Mouse (Mus musculus) neural tube, embryonic 11.5 days (tissue): ENCODE data around the gene Srebf1. TPM values are rescaled to one million over a fixed set of nuclear protein-coding genes. Genes with fewer than 3 reads are reported as not detected.
A peak's percentile ranks its signal among the peaks of the same experiment; 100 is the strongest.

Experiments used
- ATAC-seq: fragments of 200-750 bp; cut with Nextera tagmentation; 2 replicates; pipeline ENCODE4 v1.8.0; 2017; ENCODE audit warnings: moderate number of reproducible peaks, mild to moderate bottlenecking, moderate TSS enrichment, moderate library complexity; ENCODE audit not compliant: insufficient read depth, low FRiP score, low TSS enrichment
- DNase-seq: peaks from one replicate; pipeline ENCODE4 v3.0.0-alpha.2; 2015; ENCODE audit warnings: low spot score
- H3K27ac ChIP-seq: fragments of 300-500 bp; sonication (generic); 2 replicates; pipeline ENCODE4 v1.5.1; 2014; ENCODE audit warnings: low read depth, mild to moderate bottlenecking, low read length
- H3K27me3 ChIP-seq: fragments of 300-500 bp; sonication (generic); 2 replicates; pipeline ENCODE4 v1.6.1; 2014; ENCODE audit warnings: mild to moderate bottlenecking, low read length, mixed read lengths; ENCODE audit not compliant: control insufficient read depth, insufficient read depth
- H3K36me3 ChIP-seq: fragments of 300-500 bp; sonication (generic); 2 replicates; pipeline ENCODE4 v1.6.1; 2014; ENCODE audit warnings: mild to moderate bottlenecking, low read length, moderate library complexity, mixed read lengths; ENCODE audit not compliant: control insufficient read depth, insufficient read depth
- H3K4me1 ChIP-seq: fragments of 300-500 bp; sonication (generic); 2 replicates; pipeline ENCODE4 v1.6.1; 2014; ENCODE audit warnings: low read length, mixed read lengths; ENCODE audit not compliant: control insufficient read depth, insufficient read depth
- H3K4me2 ChIP-seq: fragments of 300-500 bp; sonication (generic); 2 replicates; pipeline ENCODE4 v1.6.1; 2014; ENCODE audit warnings: low read depth, mild to moderate bottlenecking, moderate library complexity
- H3K4me3 ChIP-seq: fragments of 300-500 bp; sonication (generic); 2 replicates; pipeline ENCODE4 v1.5.1; 2014; ENCODE audit warnings: low read depth, low read length
- H3K9ac ChIP-seq: fragments of 300-500 bp; sonication (generic); 2 replicates; pipeline ENCODE4 v1.6.1; 2014; ENCODE audit warnings: mild to moderate bottlenecking, low read length
- H3K9me3 ChIP-seq: fragments of 300-500 bp; sonication (generic); 2 replicates; pipeline ENCODE4 v1.6.1; 2016; ENCODE audit warnings: low read length; ENCODE audit not compliant: control insufficient read depth
- WGBS: fragments of 180-500 bp; shearing (Covaris S2); extraction: QIAGEN DNeasy Blood & Tissue Kit; methylation state at CpG from one replicate; pipeline ENCODE4 v1.1.7; 2014; 5-methylcytosine and 5-hydroxymethylcytosine counted together
- polyA plus RNA-seq: library from polyadenylated mRNA; unstranded; fragments of >200 nt; fragmentation: Nextera tagmentation; extraction: Ambion mirVana; gene quantifications from 2 replicates; pipeline ENCODE4 v1.2.1, GENCODE M21; 2014

Srebf1 gene
- polyA plus RNA-seq, 1 experiment from 2014 or later = 54.7 TPM

DNA sequence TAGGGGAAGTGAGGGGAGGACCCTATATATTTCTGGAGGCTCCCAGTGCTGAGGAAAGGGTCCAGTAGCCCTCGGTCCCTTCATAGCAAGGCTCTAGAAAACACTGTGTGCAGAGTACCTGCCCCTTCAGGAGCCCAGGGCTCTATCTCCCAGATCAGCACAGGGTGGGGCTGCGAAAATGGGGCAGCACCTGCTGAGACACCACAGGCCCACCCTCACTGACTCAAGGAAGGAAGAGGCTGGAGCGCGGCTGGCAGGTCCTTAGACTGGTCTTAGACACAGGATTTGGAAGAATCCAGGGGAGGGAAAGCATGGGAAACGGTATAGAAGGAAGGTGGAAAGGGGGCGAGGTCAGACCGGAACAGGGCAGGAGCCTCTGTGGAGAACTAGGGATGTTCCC lies 8.1 kb upstream of the Srebf1 start:
- H3K27ac ChIP-seq = no peak overlapping the region
- WGBS = 84% methylated on average over 7 of the region's 7 CpGs
- H3K4me2 ChIP-seq = no peak overlapping the region
- ATAC-seq = no peak
- H3K9ac ChIP-seq = no peak overlapping the region
- no peak for DNase-seq
- H3K36me3 ChIP-seq = no peaks in the 10 kb centered on the region; the same call in 1 of the 2 replicates
- H3K9me3 ChIP-seq = no peaks in the 10 kb centered on the region
- H3K4me1 ChIP-seq = peaks cover 3% of the 10 kb centered on the region; the same call in 1 of the 2 replicates
- H3K27me3 ChIP-seq = no peaks in the 10 kb centered on the region
- no peak overlapping the region for H3K4me3 ChIP-seq

DNA sequence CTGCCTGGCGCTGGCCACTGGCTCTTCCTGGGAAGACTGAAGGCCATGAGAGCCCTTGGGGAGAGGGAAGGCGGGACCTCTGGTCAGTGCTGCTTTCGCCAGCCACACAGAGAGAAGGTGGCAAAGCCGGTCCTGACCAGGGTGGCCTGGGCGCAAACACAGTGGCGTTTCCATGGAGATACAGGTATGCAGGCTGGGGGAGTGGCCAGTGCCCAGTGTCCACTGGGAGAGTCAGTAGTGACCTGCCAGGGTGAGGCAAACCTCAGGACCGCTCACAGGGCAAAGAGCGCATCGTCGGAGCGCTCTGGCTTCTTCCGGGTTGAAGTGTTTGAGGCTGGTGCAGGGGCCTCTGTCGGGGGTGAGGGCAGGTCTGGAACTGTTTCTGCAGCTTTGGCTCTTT lies 7.4 kb upstream of the Srebf1 start:
- H3K4me3 ChIP-seq = no peak overlapping the region
- H3K27ac ChIP-seq = no peak overlapping the region
- WGBS = 76% methylated on average over 13 of the region's 13 CpGs
- H3K36me3 ChIP-seq = no peaks in the 10 kb centered on the region; the same call in 1 of the 2 replicates
- H3K27me3 ChIP-seq = no peaks in the 10 kb centered on the region
- peaks cover 3% of the 10 kb centered on the region; the same call in 1 of the 2 replicates for H3K4me1 ChIP-seq
- no peak overlapping the region for H3K4me2 ChIP-seq
- DNase-seq = no peak
- ATAC-seq = no peak
- H3K9ac ChIP-seq = no peak overlapping the region
- H3K9me3 ChIP-seq = no peaks in the 10 kb centered on the region

- Histone ChIP-seq H3K27me3 (no peaks in the 10 kb centered on the region), H3K27ac (no peak overlapping the region), H3K4me2 (no peak overlapping the region), H3K4me3 (no peak overlapping the region), H3K9ac (no peak overlapping the region), H3K9me3 (no peaks in the 10 kb centered on the region), H3K4me1 (peaks cover 3% of the 10 kb centered on the region; the same call in 1 of the 2 replicates), H3K36me3 (no peaks in the 10 kb centered on the region; the same call in 1 of the 2 replicates)
- DNase-seq = no peak
- WGBS = 69% methylated on average over 3 of the region's 3 CpGs
- ATAC-seq = no peak
Observed at GRCm38 (mm10) chr11:60228525-60228924, 6.1 kb upstream of the Srebf1 start.

DNA sequence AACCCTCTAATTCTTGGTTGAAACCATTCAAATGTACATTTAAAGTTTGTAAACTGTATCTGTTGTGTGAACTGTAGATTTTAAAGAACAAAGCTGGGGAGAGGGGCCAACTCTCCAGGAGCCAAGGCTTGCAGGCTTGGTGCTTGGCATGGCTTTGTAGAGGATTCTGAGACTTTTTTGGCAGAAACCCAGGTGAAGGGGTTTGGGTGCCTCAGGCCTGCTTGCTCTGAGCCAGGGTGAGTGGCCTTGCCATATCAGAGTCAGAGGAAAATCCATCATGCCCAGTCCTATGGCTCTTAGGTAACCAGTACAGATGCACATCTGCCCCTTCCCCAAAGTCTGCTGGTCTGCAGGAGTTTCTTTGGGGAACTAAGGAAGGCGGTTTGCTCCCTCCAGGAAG lies 3.5 kb upstream of the Srebf1 start:
- no peak overlapping the region for H3K9ac ChIP-seq
- no peaks in the 10 kb centered on the region for H3K27me3 ChIP-seq
- H3K4me1 ChIP-seq = peaks cover 4% of the 10 kb centered on the region
- 57% methylated on average over 1 of the region's 1 CpGs for WGBS
- ATAC-seq = no peak
- no peak overlapping the region for H3K27ac ChIP-seq
- no peak for DNase-seq
- H3K36me3 ChIP-seq = no peaks in the 10 kb centered on the region; the same call in 1 of the 2 replicates
- no peaks in the 10 kb centered on the region for H3K9me3 ChIP-seq
- H3K4me3 ChIP-seq = no peak overlapping the region
- H3K4me2 ChIP-seq = no peak overlapping the region

- no peak for ATAC-seq
- no peak overlapping the region for H3K4me3 ChIP-seq
- no peaks in the 10 kb centered on the region for H3K27me3 ChIP-seq
- H3K4me1 ChIP-seq = peaks cover 5% of the 10 kb centered on the region
- no peak overlapping the region for H3K9ac ChIP-seq
- WGBS = 62% methylated on average over 4 of the region's 4 CpGs
- no peak overlapping the region for H3K4me2 ChIP-seq
- no peak for DNase-seq
- no peaks in the 10 kb centered on the region for H3K9me3 ChIP-seq
- no peaks in the 10 kb centered on the region; the same call in 1 of the 2 replicates for H3K36me3 ChIP-seq
- no peak overlapping the region for H3K27ac ChIP-seq
Observed at GRCm38 (mm10) chr11:60224676-60225075, 2.3 kb upstream of the Srebf1 start.

DNA sequence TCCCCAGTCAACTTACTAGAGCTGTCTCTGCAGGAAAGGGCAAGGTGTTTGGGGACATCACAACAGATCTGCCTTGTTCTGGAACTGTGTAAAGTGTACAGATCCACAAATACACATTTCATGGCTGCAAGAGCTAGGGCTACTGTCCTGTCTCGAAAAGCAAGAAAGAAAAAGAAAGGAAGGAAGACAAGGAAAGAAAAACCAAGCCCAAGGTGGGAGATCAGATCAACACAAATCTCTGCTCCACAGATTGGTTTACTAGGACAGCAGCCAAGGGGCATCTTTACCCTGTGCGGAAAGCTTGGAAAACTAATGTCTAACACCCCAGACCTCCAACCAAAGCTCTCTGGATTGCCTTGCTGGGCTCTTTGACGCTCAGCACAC lies 304 bp downstream of the Srebf1 start:
- H3K4me3 ChIP-seq = peak overlapping the region; percentile 26; the same call in 1 of the 2 replicates
- peak overlapping the region; percentile 54; the same call in 1 of the 2 replicates for H3K4me2 ChIP-seq
- H3K4me1 ChIP-seq = peaks cover 9% of the 10 kb centered on the region
- 52% methylated on average over 3 of the region's 3 CpGs for WGBS
- DNase-seq = no peak
- H3K9ac ChIP-seq = no peak overlapping the region
- no peaks in the 10 kb centered on the region for H3K9me3 ChIP-seq
- no peaks in the 10 kb centered on the region for H3K27me3 ChIP-seq
- no peak for ATAC-seq
- H3K36me3 ChIP-seq = no peaks in the 10 kb centered on the region
- H3K27ac ChIP-seq = no peak overlapping the region

DNA sequence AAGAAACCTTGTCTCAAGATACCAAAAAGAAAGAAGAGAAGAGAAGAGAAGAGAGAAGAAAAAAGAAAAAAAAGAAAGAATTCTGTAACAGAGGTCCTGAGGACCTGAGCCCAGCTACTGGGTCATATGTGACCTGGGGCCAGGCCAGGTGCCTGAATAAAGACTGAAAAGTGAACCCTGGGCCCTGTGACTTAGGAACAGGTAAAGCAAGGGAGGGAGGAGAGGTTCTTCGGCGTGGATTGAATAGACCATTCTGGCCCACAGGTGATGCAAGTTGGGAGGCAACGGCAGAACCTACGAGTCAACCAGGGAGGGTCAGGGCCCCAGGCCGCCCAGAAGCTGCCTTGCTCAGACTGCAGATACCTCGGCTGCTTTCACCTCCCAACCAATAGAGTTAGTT lies 956 bp downstream of the Srebf1 start:
- H3K4me1 ChIP-seq = peaks cover 9% of the 10 kb centered on the region

DNA sequence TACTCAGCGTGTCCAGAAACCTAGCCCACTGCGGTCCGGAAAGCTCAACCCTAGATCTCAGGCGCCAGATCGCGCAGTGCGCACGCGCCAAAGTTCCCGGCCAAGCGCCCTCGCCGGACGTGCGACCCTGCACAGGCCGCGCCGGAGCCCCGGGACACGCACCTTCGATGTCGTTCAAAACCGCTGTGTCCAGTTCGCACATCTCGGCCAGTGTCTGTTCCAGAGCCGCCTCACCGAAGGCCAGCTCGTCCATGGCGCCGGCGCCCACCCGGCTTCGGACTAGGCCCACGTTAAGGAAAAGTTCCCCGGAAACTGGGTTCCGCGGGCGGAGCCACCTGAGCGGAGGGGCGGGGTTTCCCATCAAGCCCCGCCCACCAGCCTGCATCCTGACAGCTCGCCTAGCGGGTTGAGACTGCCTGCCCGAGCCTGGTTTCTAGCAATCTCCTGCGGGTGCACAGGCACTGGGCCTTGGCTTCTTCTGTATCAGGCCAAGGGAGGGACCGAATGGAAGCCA lies 2.0 kb downstream of the Srebf1 start:
- ATAC-seq (peak; percentile 77), DNase-seq (peak; percentile 95)
- under 1% methylated on average over 46 of the region's 46 CpGs for WGBS
- peak overlapping the region; percentile 48 for H3K4me3 ChIP-seq
- H3K4me1 ChIP-seq = peaks cover 9% of the 10 kb centered on the region
- no peak overlapping the region for H3K27ac ChIP-seq
- H3K9ac ChIP-seq = peak overlapping the region; percentile 60
- H3K9me3 ChIP-seq = no peaks in the 10 kb centered on the region
- no peaks in the 10 kb centered on the region; the same call in 1 of the 2 replicates for H3K36me3 ChIP-seq
- H3K27me3 ChIP-seq = no peaks in the 10 kb centered on the region
- peak overlapping the region; percentile 62 for H3K4me2 ChIP-seq

More for the DNA sequence above, 956 bp downstream of the Srebf1 start:
- no peaks in the 10 kb centered on the region for H3K27me3 ChIP-seq
- no peaks in the 10 kb centered on the region for H3K36me3 ChIP-seq
- no peak overlapping the region for H3K4me3 ChIP-seq
- DNase-seq (no peak), ATAC-seq (no peak)
- H3K9me3 ChIP-seq = no peaks in the 10 kb centered on the region
- WGBS = 88% methylated on average over 6 of the region's 6 CpGs
- no peak overlapping the region for H3K4me2 ChIP-seq
- H3K9ac ChIP-seq = no peak overlapping the region
- no peak overlapping the region for H3K27ac ChIP-seq

DNA sequence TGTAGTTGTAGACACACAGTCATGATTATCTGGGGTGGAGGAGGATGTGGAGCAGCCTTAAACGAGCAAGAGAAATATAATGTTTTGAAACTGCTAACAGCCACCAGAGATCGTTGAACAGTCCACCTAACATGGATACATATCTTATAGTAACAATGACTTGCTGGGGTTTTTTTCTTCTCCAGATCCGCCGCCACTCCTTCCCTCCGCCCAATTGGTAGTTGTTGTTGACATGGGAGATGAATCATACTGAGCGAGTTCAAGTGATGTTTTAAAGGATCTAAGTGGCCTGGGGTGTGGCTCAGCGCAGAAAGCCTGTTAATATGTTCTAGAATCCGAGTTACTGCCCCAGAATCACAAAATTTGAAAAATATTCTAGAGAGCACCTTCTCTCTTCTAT lies 2.8 kb downstream of the Srebf1 start:
- H3K9ac ChIP-seq = peak overlapping the region; percentile 60
- H3K27ac ChIP-seq = no peak overlapping the region
- DNase-seq = no peak
- no peaks in the 10 kb centered on the region; the same call in 1 of the 2 replicates for H3K36me3 ChIP-seq
- H3K4me3 ChIP-seq = peak overlapping the region; percentile 48
- H3K27me3 ChIP-seq = no peaks in the 10 kb centered on the region
- ATAC-seq = no peak
- H3K9me3 ChIP-seq = no peaks in the 10 kb centered on the region
- WGBS = 50% methylated on average over 8 of the region's 8 CpGs
- peak overlapping the region; percentile 62 for H3K4me2 ChIP-seq
- peaks cover 9% of the 10 kb centered on the region for H3K4me1 ChIP-seq
